Mouse (Mus musculus): Measurements from ENCODE around the gene Crmp1.

Gene Crmp1

DNA sequence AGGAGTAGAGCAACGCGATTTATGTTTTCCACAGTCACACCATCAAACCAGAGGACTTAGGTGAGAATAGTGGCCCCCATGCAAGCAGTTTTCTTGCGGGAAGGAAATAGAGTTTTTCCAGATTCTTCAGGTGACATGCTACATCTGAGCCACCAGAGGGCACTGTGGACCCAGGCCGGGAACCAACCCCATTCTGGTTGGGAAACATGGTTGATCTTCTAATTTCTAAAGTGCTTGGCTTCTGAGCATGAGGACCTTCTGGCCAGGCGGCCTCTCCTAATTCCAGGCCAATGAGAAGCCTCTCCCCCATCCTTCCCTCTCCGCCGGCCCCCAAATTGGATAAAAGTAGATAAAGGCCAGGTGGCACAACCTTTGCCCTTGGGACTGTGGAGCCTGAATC is 56.6 kb downstream of the Crmp1 start:
- peak; percentile 66 for DNase-seq (ENCODE audit: low read depth, low spot score)

DNA sequence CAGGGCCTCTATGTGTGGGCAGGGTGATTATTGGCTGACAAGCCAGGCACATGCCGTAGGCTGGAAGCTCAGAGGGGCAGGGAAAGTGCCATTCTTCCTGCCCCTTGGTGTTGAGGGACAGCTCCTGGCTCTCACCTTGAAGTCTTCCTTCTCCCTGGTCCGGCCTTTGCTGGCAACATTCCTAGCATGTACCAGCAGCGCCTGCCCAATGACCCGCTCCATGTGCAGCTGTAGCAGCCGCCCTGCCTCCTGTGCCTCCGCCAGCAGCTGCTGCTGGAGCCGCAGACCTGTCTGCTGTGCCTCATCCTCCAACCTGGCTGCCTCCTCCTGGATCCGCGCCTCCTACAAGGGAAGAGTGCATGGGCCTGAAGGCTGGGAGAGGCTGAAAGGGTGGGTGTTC is 68.3 kb downstream of the Crmp1 start:
- no peak for DNase-seq (ENCODE audit: low read depth, low spot score)

DNA sequence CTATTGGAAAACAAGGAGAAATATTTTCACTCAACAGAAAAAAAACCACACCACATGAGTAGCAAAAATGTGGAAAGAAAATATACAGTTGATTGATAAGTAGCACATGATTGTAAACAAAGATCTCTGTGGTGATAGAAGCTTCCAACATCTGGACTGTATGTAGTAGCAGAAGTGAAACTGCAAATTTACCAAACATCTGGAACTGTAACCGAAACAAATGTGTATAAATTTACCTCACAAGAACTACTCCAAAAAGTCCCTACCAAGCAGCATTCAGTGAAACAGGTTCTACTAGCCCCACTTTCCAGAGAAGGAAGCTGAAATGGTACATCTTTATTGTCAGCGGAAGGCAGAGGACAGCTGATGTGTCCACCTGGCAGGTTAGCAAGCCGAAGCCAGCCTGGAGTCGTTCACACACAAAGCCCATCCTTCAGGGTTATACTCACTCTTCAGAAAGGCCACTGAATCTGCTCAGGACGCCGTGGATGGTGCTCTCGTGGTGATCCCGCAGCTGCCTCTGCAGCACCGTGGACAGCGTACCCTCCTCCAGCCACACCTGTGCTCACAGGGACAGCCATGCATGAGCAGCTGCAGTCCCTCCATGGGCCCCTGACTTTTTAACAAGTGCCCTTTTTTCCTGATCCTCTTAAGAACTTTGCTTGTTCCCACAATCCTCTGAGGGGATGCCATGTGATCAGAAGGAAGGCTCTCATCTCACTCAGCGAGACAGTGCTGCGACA is 71.4 kb downstream of the Crmp1 start:
- no peak for DNase-seq (ENCODE audit: low read depth, low spot score)

DNA sequence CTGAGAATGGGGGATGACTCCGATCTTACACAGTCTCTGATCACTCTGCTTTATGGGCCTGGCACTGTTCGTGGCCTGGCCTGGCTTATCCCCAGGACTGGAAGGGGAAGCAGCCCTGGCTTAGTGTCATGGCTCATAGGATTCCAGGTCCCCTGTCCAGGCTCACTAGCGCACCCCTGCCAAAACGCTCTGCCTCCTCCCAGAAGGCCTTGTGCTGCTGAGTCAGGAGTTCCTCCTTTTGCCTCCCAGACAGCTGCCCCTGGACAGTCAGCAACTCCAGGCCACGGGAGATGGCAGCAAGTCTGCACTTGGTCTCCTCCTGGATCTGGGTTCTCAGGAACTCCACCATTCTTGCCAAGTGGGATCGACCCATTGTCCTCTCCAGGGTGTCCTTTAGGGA is 77.0 kb downstream of the Crmp1 start:
- no peak for DNase-seq (ENCODE audit: low read depth, low spot score)

DNA sequence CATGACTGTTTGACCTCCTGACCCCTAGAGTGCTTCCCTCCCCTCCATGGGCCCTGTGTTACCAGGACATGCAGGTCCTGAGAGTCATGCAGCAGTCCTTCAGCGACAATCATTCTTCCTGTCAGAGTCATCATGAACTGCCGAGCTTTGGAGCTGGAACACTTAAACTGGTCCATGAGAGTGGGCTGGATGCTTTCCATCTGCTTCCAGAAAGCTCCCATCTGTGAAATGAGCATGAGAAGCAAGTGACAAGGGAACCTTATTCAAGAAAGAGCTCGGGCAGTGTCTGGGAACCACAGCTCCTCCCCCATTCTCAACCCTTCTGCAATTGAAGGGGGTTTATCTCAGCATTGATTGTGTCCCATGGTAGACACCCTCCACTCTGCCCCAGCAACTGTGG is 78.4 kb downstream of the Crmp1 start:
- DNase-seq (ENCODE audit: low read depth, low spot score) = no peak

DNA sequence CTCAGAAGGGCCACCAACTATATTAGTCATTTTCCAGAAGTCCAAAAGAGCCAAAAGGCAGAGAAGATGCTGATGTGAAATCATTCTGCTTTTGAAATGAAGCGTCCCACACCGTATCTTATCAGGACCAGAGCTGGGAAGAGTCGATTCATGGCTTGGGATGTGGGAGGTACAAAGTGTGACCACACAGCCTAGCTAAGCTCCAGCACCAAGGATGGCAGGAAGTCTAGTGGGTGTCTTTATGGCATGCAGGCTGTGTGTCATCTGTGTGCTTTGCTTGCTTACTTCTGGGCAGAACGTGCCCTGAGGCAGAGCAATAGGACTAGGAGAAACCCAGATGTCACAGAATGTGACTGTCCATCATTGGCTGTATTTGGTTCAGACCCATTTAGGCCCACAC is 79.0 kb downstream of the Crmp1 start:
- DNase-seq (ENCODE audit: low read depth, low spot score) = no peak

DNA sequence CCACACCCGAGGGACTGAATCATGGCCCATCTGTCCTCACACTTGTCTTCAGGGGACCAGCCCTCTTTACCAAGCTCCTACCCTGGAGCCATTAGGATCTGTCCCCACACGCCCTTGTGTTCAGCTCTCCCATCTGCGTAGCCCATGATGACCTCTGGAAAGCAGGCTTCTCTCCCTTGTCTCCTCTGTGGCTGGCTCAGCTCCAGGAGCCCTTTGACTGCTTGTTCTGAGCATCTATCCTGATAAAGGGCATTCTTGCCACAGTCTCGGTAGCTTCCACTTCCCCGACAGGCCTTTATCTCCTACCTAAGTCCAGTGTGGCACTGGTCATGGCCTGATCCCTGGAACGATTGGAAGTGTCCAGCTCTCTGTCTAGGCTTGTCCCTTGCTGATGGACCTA is 84.9 kb downstream of the Crmp1 start:
- DNase-seq (ENCODE audit: low read depth, low spot score) = no peak

DNA sequence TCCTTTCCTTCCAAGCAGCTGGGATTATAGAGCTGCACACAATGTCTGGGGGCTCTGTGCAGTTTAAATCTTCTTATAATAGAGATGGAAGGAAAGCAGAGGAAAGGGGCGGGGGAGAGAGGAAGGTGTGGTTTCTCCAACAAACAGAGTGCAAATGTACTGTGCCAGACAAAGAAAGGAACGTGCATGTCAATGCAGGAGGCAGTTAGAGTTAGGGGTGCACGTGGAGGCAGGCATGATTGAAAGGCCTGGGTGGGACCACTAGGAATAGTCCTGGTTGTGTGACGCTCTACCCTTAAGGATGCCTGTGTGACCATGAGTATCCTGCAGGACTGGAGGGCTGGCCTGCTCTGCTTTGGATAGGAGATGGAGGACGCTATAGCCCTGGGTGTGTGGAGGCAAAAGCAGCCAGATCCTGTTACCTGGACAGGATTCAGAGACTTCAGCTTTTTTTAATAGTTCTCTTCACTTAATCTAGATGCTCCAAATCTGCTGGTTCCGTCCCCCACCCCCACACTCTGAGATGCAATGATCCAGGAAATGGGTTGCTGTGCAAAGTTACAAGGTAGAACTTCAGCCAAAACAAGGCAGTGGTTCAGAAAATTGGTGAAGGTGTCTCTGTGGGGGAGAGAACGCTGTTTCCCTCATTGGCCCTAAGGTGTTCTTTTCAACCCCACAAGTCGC is 88.9 kb downstream of the Crmp1 start:
- DNase-seq (ENCODE audit: low read depth, low spot score) = no peak

DNA sequence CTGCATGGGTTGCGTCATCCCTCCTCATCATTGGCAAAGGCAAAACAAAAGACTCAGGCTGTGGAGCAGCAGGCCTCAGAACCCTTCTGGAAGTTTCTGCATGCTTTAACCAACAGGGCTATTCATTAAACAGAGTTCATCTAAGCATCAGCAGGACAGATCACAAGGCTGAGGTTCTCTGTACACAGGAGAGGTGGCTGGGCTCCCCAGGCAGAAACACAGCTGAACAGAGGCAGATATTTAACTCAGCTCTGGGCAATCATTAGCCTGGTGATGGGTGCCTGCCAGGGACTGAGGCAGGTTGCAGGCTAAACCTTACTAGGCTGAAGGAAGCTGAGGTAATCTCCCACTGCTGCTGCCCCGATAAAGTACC is 89.4 kb downstream of the Crmp1 start:
- no peak for DNase-seq (ENCODE audit: low read depth, low spot score)

DNA sequence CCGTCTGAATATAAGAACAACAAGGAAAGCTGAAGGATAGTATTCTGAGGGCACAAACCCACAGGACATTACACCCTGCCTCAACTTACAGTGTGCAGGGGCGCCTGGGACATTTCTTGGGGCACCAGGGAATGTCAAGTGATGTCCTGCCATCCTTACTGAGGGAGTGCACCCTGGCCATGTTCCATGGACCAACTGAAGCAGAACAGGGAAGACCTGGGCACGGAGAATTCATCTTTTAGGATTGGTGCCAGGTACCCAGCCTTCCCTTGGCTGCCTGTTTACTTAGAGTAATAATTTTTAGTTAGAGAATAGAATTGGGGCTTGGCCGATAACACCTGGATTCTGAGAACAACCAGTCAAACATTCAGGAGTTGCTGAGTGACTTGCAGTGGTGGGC is 90.3 kb downstream of the Crmp1 start:
- no peak for DNase-seq (ENCODE audit: low read depth, low spot score)

DNA sequence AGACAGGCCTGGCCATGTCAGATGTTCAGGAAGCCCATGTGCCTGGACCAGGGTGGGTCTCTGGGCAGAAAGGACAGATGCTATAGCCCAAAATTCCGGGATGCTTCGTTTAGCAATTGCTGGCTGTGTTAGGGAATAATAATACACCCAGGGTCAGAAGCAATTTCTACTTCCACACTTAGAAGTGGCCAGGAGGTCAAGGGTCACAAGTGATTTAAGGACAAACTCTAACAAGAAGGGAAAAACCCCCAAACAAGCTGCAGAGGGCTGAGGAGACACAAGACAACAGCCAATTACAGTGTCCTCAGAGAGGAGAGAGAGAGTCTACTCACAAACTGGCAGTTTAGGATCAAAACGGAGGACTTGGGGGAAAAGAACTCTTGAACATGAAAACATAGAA is 93.3 kb downstream of the Crmp1 start:
- no peak for DNase-seq (ENCODE audit: low read depth, low spot score)

DNA sequence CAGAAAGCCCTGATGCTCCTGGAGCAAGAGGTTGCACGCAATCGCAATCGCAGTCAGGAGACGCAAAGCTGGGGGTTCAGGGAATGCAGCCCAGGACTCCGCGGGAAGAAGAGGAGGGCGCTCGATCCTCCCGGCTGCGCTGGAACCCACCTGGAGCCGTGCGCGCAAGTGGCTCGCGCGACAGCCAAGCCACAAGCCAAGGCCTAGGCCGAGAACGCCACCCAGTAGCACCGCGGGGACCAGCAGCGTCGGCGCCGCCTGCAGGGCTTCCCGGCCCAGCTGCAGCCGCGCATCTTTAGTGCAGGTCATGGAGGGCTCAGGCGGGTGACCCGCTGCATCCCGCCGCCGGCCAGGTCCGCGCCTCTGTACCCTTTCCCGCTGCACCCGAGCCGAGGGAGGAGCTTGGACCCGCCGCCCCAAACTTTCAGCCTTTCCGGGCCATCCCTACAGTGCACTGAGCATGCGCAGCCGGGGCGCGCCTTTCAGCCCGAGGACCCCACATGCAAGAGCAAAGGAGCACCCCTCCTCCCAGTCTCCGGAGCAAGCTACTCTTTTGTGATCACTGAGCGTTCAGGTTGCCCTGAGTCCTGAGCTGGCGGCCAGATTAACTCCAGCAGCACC is 94.9 kb downstream of the Crmp1 start, which contains the start of gene Evc:
TSS of gene Evc (minus strand) at position 410 of the 621 bp plus-strand sequence.
- peak; percentile 81 for DNase-seq (ENCODE audit: low read depth, low spot score)

DNA sequence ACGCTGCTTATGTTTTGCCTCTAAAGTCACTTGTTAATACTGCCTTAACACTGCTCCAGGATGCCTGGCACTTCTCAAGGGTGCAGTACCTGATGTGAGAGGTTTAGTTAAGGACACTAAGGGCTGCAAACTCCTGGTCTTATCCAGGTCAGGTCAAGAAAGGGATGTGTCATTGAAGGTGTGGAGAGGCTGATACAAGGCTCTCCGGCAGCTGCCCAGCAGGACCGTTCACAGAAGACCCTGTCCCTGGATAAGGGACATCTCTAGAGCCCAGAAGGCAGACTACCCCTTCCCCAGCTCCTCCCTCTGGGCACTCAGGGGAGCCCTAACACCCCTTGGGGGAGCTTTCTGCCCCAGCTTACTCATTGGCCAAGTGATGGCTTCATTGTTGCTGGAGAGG is 96.0 kb downstream of the Crmp1 start:
- peak; percentile 41 for DNase-seq (ENCODE audit: low read depth, low spot score)

DNA sequence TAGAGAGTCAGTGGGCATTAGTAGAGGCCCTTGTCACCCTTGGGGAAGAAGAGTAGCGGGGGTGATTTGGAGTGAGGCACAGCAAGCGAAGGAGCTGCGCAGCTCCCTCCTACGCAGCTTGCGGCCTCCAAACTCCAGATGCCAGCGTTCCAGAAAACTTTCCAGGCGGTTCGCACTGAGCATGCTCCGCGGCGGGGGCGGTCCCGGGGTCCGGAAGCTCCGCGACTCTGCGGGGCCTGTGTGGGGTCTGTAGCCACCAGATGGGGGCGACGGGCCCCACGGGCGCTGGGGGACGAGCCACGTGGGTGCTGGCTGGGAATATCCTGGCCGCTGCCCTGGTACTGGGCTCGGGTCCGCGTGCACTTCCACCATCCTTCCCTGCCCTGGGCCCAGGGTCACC is 96.5 kb downstream of the Crmp1 start, which contains the start of gene Evc2:
TSS of gene Evc2 (plus strand) at position 212 of the 400 bp plus-strand sequence.
- peak; percentile 86 for DNase-seq (ENCODE audit: low read depth, low spot score)

All from 3T3-L1 (cell line).